Mouse (Mus musculus): Measurements from ENCODE around the gene Slc2a5. TPM values are rescaled to one million over a fixed set of nuclear protein-coding genes. Genes with fewer than 3 reads are reported as not detected.

Slc2a5 gene
- polyA plus RNA-seq, 1 experiment from 2014 or later: 8.1 TPM

DNA sequence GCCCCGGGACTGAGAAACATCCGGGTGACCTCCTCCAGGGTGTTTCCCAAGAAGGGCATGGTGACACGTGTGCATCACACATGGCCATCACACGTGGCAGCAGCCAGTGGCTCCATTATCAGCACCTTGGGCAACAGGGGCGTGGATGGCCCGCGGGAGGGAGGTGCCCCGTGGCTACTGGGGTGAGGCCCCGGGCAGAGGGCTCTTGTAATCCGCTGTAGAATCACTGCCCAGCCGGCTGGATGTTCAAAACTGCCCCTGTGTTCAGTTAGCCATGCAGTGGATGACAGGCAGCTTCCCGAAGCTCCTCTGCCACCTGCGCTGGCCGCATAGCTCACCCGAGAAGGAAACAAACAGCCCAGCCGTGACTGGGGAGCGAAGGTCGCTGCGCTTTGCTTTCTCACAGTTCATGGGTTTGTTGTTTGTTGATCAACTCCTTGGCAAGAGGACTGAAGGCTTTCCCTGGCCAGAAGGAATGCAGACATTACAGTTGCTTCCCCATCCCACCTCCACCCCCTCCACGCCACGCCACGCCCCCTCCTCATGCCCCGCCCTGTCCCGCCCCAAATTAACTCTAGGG is 13.7 kb downstream of the Slc2a5 start:
- H3K27ac ChIP-seq: peak overlapping the region; percentile 68; the same call in 1 of the 2 replicates
- no peaks in the 10 kb centered on the region for H3K4me1 ChIP-seq (replicated peaks; ENCODE audit: insufficient read depth, low read length)
- 0 out of 2 replicates have a peak overlapping the region, but pooled peaks have one; percentile 11 for H3K4me3 ChIP-seq (replicated peaks; ENCODE audit: low read depth, low read length)
- ATAC-seq (replicated peaks; ENCODE audit: low FRiP score, low read depth) (peak; percentile 81), DNase-seq (ENCODE audit: low spot score) (peak; percentile 85)
- H3K27me3 ChIP-seq (ENCODE audit: insufficient read depth, low read length): no peaks in the 10 kb centered on the region
- H3K36me3 ChIP-seq (ENCODE audit: insufficient read depth, low read length): no peaks in the 10 kb centered on the region
- peak overlapping the region; percentile 47 for H3K4me2 ChIP-seq (ENCODE audit: low read length)
- no peak overlapping the region for H3K9ac ChIP-seq (ENCODE audit: low read depth, low read length)
- 12% methylated on average over 24 of the region's 24 CpGs for WGBS
- no peaks in the 10 kb centered on the region for H3K9me3 ChIP-seq (replicated peaks; ENCODE audit: low read length)
- TF ChIP-seq CTCF (IDR thresholded peaks at IDR 0.05; ENCODE audit: low read depth): no peak

DNA sequence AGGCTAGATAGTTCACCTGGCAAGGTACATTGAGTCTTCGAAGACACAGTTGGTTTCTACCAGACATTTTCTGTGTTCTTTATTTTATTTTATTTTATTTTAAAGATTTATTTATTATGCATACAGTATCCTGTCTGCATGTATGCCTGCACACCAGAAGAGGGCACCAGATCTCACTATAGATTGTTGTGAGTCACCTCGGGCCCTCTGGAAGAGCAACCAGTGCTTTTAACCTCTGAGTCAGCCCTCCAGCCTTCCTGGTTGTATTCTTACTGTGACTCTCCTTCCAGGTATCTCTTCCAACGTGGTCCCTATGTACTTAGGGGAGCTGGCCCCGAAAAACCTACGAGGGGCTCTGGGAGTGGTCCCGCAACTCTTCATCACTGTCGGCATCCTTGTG is 16.2 kb downstream of the Slc2a5 start:
- no peaks in the 10 kb centered on the region for H3K9me3 ChIP-seq (replicated peaks; ENCODE audit: low read length)
- H3K36me3 ChIP-seq (ENCODE audit: insufficient read depth, low read length): no peaks in the 10 kb centered on the region
- H3K27me3 ChIP-seq (ENCODE audit: insufficient read depth, low read length): no peaks in the 10 kb centered on the region
- no peak overlapping the region for H3K4me2 ChIP-seq (ENCODE audit: low read length)
- H3K9ac ChIP-seq (ENCODE audit: low read depth, low read length): no peak overlapping the region
- WGBS: 88% methylated on average over 7 of the region's 7 CpGs
- no peak overlapping the region for H3K4me3 ChIP-seq (replicated peaks; ENCODE audit: low read depth, low read length)
- H3K4me1 ChIP-seq (replicated peaks; ENCODE audit: insufficient read depth, low read length): no peaks in the 10 kb centered on the region
- ATAC-seq (replicated peaks; ENCODE audit: low FRiP score, low read depth): no peak
- no peak overlapping the region for H3K27ac ChIP-seq
- TF ChIP-seq CTCF (IDR thresholded peaks at IDR 0.05; ENCODE audit: low read depth): no peak
- DNase-seq (ENCODE audit: low spot score): no peak

DNA sequence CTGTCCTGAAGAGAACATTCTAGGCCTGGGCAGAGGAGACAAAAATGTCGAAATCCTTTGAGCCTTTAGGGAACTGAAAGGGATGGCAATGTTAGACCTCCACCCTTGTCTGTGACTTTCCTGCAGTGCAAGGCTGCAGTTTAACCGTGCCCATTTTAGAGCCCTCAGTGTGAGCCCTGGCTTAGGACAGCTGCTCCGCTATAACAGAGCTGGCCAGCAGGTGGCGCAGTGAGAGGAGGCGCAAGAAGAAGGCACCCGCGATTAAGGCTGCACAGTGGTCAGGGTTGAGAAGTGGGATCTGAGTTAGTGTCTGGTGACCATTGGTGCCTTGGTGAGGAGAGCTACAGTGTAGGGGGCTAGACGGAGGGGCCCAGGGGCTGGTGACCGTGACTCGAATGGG is 17.6 kb downstream of the Slc2a5 start:
- Histone ChIP-seq H3K36me3 (ENCODE audit: insufficient read depth, low read length) (no peaks in the 10 kb centered on the region), H3K4me2 (ENCODE audit: low read length) (no peak overlapping the region), H3K4me1 (replicated peaks; ENCODE audit: insufficient read depth, low read length) (no peaks in the 10 kb centered on the region), H3K27ac (no peak overlapping the region), H3K9ac (ENCODE audit: low read depth, low read length) (no peak overlapping the region), H3K4me3 (replicated peaks; ENCODE audit: low read depth, low read length) (no peak overlapping the region), H3K27me3 (ENCODE audit: insufficient read depth, low read length) (no peaks in the 10 kb centered on the region), H3K9me3 (replicated peaks; ENCODE audit: low read length) (no peaks in the 10 kb centered on the region)
- DNase-seq (ENCODE audit: low spot score): peak; percentile 78
- no peak for ATAC-seq (replicated peaks; ENCODE audit: low FRiP score, low read depth)
- TF ChIP-seq CTCF (IDR thresholded peaks at IDR 0.05; ENCODE audit: low read depth): peak; percentile 96
- 9% methylated on average over 10 of the region's 10 CpGs for WGBS

DNA sequence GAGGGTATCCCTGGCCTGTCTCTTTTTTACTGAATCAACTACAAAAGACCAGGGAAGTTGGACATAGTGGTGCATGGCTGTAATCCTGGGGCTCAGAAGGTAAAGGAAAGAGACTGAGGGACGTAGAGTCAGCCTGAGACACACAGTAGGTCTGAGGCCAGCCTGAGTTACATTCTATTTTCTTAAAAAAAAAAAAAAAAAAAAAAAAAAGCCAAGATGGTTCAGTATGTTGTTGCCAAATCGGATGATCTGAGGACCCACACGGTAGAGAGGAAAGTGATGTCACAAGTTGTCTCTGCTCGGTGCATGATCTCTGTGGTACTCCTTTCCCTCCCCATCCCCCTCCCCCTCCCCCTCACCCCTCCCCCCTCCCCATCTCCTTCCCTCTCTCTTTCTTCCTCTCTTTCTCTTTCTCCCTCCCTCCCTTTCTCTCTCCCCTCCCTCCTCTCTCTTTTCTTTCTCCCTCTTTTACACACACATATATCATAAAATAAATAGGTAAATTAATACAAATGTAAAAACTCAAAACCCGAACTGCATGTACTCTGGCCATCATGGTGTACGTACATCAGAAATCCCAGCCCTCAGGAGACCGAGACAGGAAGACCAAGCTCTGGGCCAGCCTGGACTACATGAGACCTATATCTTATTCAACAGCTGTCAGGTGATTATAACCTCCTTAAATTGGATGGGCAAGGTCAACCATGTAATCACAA is 18.4 kb downstream of the Slc2a5 start:
- DNase-seq (ENCODE audit: low spot score): no peak
- TF ChIP-seq CTCF (IDR thresholded peaks at IDR 0.05; ENCODE audit: low read depth): no peak
- H3K9ac ChIP-seq (ENCODE audit: low read depth, low read length): no peak overlapping the region
- no peaks in the 10 kb centered on the region for H3K36me3 ChIP-seq (ENCODE audit: insufficient read depth, low read length)
- no peaks in the 10 kb centered on the region for H3K4me1 ChIP-seq (replicated peaks; ENCODE audit: insufficient read depth, low read length)
- H3K27ac ChIP-seq: no peak overlapping the region
- H3K4me2 ChIP-seq (ENCODE audit: low read length): no peak overlapping the region
- no peak overlapping the region for H3K4me3 ChIP-seq (replicated peaks; ENCODE audit: low read depth, low read length)
- no peaks in the 10 kb centered on the region for H3K9me3 ChIP-seq (replicated peaks; ENCODE audit: low read length)
- ATAC-seq (replicated peaks; ENCODE audit: low FRiP score, low read depth): no peak
- 87% methylated on average over 7 of the region's 7 CpGs for WGBS
- H3K27me3 ChIP-seq (ENCODE audit: insufficient read depth, low read length): no peaks in the 10 kb centered on the region

DNA sequence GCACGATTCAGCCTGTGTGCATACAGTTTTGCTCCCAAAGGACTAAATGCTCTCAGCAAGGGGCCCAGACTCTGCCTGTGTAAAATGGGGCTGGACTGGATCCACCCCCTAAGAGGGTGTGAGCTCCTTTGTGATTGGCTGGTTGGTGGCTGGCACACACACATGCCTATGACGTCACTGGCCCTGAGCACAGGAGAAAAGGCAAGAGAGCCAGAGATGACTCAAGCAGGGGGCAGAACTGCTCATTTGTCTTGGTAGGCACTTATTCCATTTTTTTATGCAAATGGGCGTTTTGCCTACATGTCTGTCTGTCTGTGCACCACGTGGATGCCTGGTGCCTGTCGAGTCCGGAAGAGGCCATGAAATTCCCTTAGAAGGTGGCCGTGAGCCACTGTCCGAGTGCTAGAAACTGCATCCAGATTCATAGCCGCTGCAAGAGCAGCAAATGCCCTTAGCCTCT is 19.0 kb downstream of the Slc2a5 start:
- H3K9me3 ChIP-seq (replicated peaks; ENCODE audit: low read length): no peaks in the 10 kb centered on the region
- no peaks in the 10 kb centered on the region for H3K27me3 ChIP-seq (ENCODE audit: insufficient read depth, low read length)
- no peak overlapping the region for H3K4me3 ChIP-seq (replicated peaks; ENCODE audit: low read depth, low read length)
- peak overlapping the region; percentile 34 for H3K4me2 ChIP-seq (ENCODE audit: low read length)
- WGBS: 19% methylated on average over 9 of the region's 9 CpGs
- H3K36me3 ChIP-seq (ENCODE audit: insufficient read depth, low read length): no peaks in the 10 kb centered on the region
- peak; percentile 55; the same call in 1 of the 2 replicates for ATAC-seq (replicated peaks; ENCODE audit: low FRiP score, low read depth)
- no peak for TF ChIP-seq CTCF (IDR thresholded peaks at IDR 0.05; ENCODE audit: low read depth)
- DNase-seq (ENCODE audit: low spot score): peak; percentile 84
- no peak overlapping the region for H3K27ac ChIP-seq
- no peak overlapping the region for H3K9ac ChIP-seq (ENCODE audit: low read depth, low read length)
- H3K4me1 ChIP-seq (replicated peaks; ENCODE audit: insufficient read depth, low read length): no peaks in the 10 kb centered on the region

DNA sequence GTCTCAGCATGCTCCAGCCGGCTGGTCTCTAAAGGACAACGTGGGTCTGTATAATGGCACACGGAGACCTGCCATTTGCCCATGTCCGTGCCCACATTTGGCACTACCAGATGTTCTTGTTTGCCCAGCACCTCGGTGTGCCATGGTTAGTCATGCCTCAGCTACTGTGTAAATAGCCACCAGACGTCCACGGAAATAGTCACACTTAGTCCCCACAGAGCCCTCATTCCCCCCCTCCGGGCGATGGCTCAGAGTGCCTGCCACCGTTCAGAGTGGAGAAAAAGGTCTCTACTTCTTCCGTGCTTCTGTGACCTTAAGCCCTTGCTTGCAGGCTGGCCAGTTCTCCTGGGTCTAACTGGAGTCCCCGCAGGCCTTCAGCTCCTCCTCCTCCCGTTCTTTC is 20.0 kb downstream of the Slc2a5 start:
- DNase-seq (ENCODE audit: low spot score): no peak
- Histone ChIP-seq H3K4me3 (replicated peaks; ENCODE audit: low read depth, low read length) (no peak overlapping the region), H3K4me2 (ENCODE audit: low read length) (no peak overlapping the region), H3K9ac (ENCODE audit: low read depth, low read length) (no peak overlapping the region), H3K4me1 (replicated peaks; ENCODE audit: insufficient read depth, low read length) (no peaks in the 10 kb centered on the region), H3K36me3 (ENCODE audit: insufficient read depth, low read length) (no peaks in the 10 kb centered on the region), H3K27ac (no peak overlapping the region), H3K27me3 (ENCODE audit: insufficient read depth, low read length) (no peaks in the 10 kb centered on the region), H3K9me3 (replicated peaks; ENCODE audit: low read length) (no peaks in the 10 kb centered on the region)
- 49% methylated on average over 13 of the region's 13 CpGs for WGBS
- no peak for TF ChIP-seq CTCF (IDR thresholded peaks at IDR 0.05; ENCODE audit: low read depth)
- no peak for ATAC-seq (replicated peaks; ENCODE audit: low FRiP score, low read depth)

All from kidney, postnatal 0 days (tissue).